Mouse (Mus musculus): Measurements from ENCODE around the gene Cdk2. TPM values are rescaled to one million over a fixed set of nuclear protein-coding genes. Genes with fewer than 3 reads are reported as not detected.

Gene Cdk2
- polyA plus RNA-seq, 1 experiment from 2014 or later: 108 TPM

GRCm38 (mm10) chr10:128665307-128665706, 39.5 kb downstream of the Cdk2 start:
- H3K27ac ChIP-seq: no peak overlapping the region
- 81% methylated on average over 3 of the region's 3 CpGs for WGBS
- no peaks in the 10 kb centered on the region for H3K36me3 ChIP-seq
- H3K4me2 ChIP-seq: no peak overlapping the region
- no peaks in the 10 kb centered on the region for H3K9me3 ChIP-seq
- no peak for ATAC-seq (ENCODE audit: borderline replicate concordance, extremely low read depth, low FRiP score, low TSS enrichment)
- H3K4me1 ChIP-seq: peaks cover 8% of the 10 kb centered on the region; the same call in 1 of the 2 replicates
- no peak overlapping the region for H3K9ac ChIP-seq
- no peaks in the 10 kb centered on the region for H3K27me3 ChIP-seq
- no peak overlapping the region for H3K4me3 ChIP-seq

- no peak for ATAC-seq (ENCODE audit: borderline replicate concordance, extremely low read depth, low FRiP score, low TSS enrichment)
- WGBS: 54% methylated on average over 3 of the region's 3 CpGs
- H3K36me3 ChIP-seq: no peaks in the 10 kb centered on the region
- H3K9me3 ChIP-seq: no peaks in the 10 kb centered on the region
- H3K4me1 ChIP-seq: peaks cover 8% of the 10 kb centered on the region; the same call in 1 of the 2 replicates
- no peak overlapping the region for H3K27ac ChIP-seq
- no peak overlapping the region for H3K4me2 ChIP-seq
- H3K9ac ChIP-seq: no peak overlapping the region
- H3K4me3 ChIP-seq: no peak overlapping the region
- no peaks in the 10 kb centered on the region for H3K27me3 ChIP-seq
These were observed 40.0 kb downstream of the Cdk2 start for GRCm38 (mm10) chr10:128664808-128665207.

- ATAC-seq (ENCODE audit: borderline replicate concordance, extremely low read depth, low FRiP score, low TSS enrichment): no peak
- H3K27ac ChIP-seq: no peak overlapping the region
These were observed 41.2 kb downstream of the Cdk2 start for GRCm38 (mm10) chr10:128663441-128664220.

GRCm38 (mm10) chr10:128662465-128662864, 42.4 kb downstream of the Cdk2 start:
- no peaks in the 10 kb centered on the region for H3K4me1 ChIP-seq
- H3K9ac ChIP-seq: no peak overlapping the region
- H3K4me3 ChIP-seq: no peak overlapping the region
- no peaks in the 10 kb centered on the region for H3K36me3 ChIP-seq
- no peaks in the 10 kb centered on the region for H3K27me3 ChIP-seq
- ATAC-seq (ENCODE audit: borderline replicate concordance, extremely low read depth, low FRiP score, low TSS enrichment): no peak
- no peaks in the 10 kb centered on the region for H3K9me3 ChIP-seq
- H3K27ac ChIP-seq: no peak overlapping the region
- H3K4me2 ChIP-seq: no peak overlapping the region

More at GRCm38 (mm10) chr10:128663441-128664220, 41.2 kb downstream of the Cdk2 start:
- Histone ChIP-seq H3K9me3 (no peaks in the 10 kb centered on the region), H3K9ac (no peak overlapping the region), H3K36me3 (no peaks in the 10 kb centered on the region), H3K27me3 (no peaks in the 10 kb centered on the region), H3K4me3 (no peak overlapping the region), H3K4me2 (no peak overlapping the region), H3K4me1 (peaks cover 4% of the 10 kb centered on the region; the same call in 1 of the 2 replicates)
- 42% methylated on average over 5 of the region's 5 CpGs for WGBS

- no peak overlapping the region for H3K27ac ChIP-seq
- 34% methylated on average over 9 of the region's 9 CpGs for WGBS
- H3K27me3 ChIP-seq: no peaks in the 10 kb centered on the region
- H3K36me3 ChIP-seq: no peaks in the 10 kb centered on the region
- H3K4me3 ChIP-seq: no peak overlapping the region
- H3K4me1 ChIP-seq: no peaks in the 10 kb centered on the region
- no peak overlapping the region for H3K9ac ChIP-seq
- no peaks in the 10 kb centered on the region for H3K9me3 ChIP-seq
- H3K4me2 ChIP-seq: no peak overlapping the region
- ATAC-seq (ENCODE audit: borderline replicate concordance, extremely low read depth, low FRiP score, low TSS enrichment): no peak
These were observed 45.3 kb downstream of the Cdk2 start for GRCm38 (mm10) chr10:128659490-128659889.

GRCm38 (mm10) chr10:128657844-128658243, 47.0 kb downstream of the Cdk2 start:
- ATAC-seq (ENCODE audit: borderline replicate concordance, extremely low read depth, low FRiP score, low TSS enrichment): no peak
- Histone ChIP-seq H3K4me1 (no peaks in the 10 kb centered on the region), H3K4me3 (no peak overlapping the region), H3K9ac (no peak overlapping the region), H3K36me3 (no peaks in the 10 kb centered on the region), H3K27me3 (no peaks in the 10 kb centered on the region), H3K9me3 (no peaks in the 10 kb centered on the region), H3K27ac (no peak overlapping the region), H3K4me2 (no peak overlapping the region)
- WGBS: 43% methylated on average over 9 of the region's 9 CpGs

- WGBS: 72% methylated on average over 1 of the region's 1 CpGs
- Histone ChIP-seq H3K27me3 (no peaks in the 10 kb centered on the region), H3K27ac (no peak overlapping the region), H3K4me3 (no peak overlapping the region), H3K4me2 (no peak overlapping the region), H3K9ac (no peak overlapping the region), H3K4me1 (no peaks in the 10 kb centered on the region), H3K36me3 (no peaks in the 10 kb centered on the region), H3K9me3 (no peaks in the 10 kb centered on the region)
- no peak for ATAC-seq (ENCODE audit: borderline replicate concordance, extremely low read depth, low FRiP score, low TSS enrichment)
These were observed 48.1 kb downstream of the Cdk2 start for GRCm38 (mm10) chr10:128656731-128657130.

- Histone ChIP-seq H3K27ac (peak overlapping the region; percentile 33; the same call in 1 of the 2 replicates), H3K27me3 (no peaks in the 10 kb centered on the region), H3K9me3 (no peaks in the 10 kb centered on the region), H3K4me2 (no peak overlapping the region), H3K9ac (no peak overlapping the region), H3K4me3 (no peak overlapping the region), H3K36me3 (no peaks in the 10 kb centered on the region), H3K4me1 (no peaks in the 10 kb centered on the region)
- ATAC-seq (ENCODE audit: borderline replicate concordance, extremely low read depth, low FRiP score, low TSS enrichment): no peak
- WGBS: 27% methylated on average over 3 of the region's 3 CpGs
These were observed 49.6 kb downstream of the Cdk2 start for GRCm38 (mm10) chr10:128655254-128655653.

- Histone ChIP-seq H3K36me3 (no peaks in the 10 kb centered on the region), H3K4me2 (no peak overlapping the region), H3K9ac (no peak overlapping the region), H3K27ac (no peak overlapping the region), H3K4me1 (no peaks in the 10 kb centered on the region), H3K27me3 (no peaks in the 10 kb centered on the region), H3K9me3 (no peaks in the 10 kb centered on the region), H3K4me3 (no peak overlapping the region)
- ATAC-seq (ENCODE audit: borderline replicate concordance, extremely low read depth, low FRiP score, low TSS enrichment): no peak
- WGBS: 62% methylated on average over 4 of the region's 4 CpGs
These were observed 51.0 kb downstream of the Cdk2 start for GRCm38 (mm10) chr10:128653866-128654265.

Other genes starting within 250 kb of the Cdk2 start
- gene Smarcc2, start 245.8 kb downstream of the Cdk2 start, polyA plus RNA-seq (2015; fragmentation: Nextera tagmentation; extraction: Ambion mirVana): 70.2 and 74.7 TPM in 2 replicates
- 1,477 and 1,532 TPM in 2 replicates for gene Myl6, start 210.9 kb downstream of the Cdk2 start, polyA plus RNA-seq (2015; fragmentation: Nextera tagmentation; extraction: Ambion mirVana)
- gene Myl6b, start 206.3 kb downstream of the Cdk2 start, polyA plus RNA-seq (2015; fragmentation: Nextera tagmentation; extraction: Ambion mirVana): 2.9 and 4.3 TPM in 2 replicates
- 28.8 and 31.5 TPM in 2 replicates for gene Esyt1, start 179.2 kb downstream of the Cdk2 start, polyA plus RNA-seq (2015; fragmentation: Nextera tagmentation; extraction: Ambion mirVana)
- gene Zc3h10, start 157.3 kb downstream of the Cdk2 start, polyA plus RNA-seq (2015; fragmentation: Nextera tagmentation; extraction: Ambion mirVana): 14.6 and 14.9 TPM in 2 replicates
- gene Rpl41, start 155.7 kb downstream of the Cdk2 start, polyA plus RNA-seq (2015; fragmentation: Nextera tagmentation; extraction: Ambion mirVana): 3,783 and 4,172 TPM in 2 replicates
- gene Pa2g4, start 139.0 kb downstream of the Cdk2 start, polyA plus RNA-seq (2015; fragmentation: Nextera tagmentation; extraction: Ambion mirVana): 194 and 200 TPM in 2 replicates
- gene Erbb3, start 115.4 kb downstream of the Cdk2 start, polyA plus RNA-seq (2015; fragmentation: Nextera tagmentation; extraction: Ambion mirVana): 21.3 and 22.9 TPM in 2 replicates
- gene Rps26, start 78.3 kb downstream of the Cdk2 start, polyA plus RNA-seq (2015; fragmentation: Nextera tagmentation; extraction: Ambion mirVana): 711 and 777 TPM in 2 replicates
- gene Ikzf4, start 59.0 kb downstream of the Cdk2 start, polyA plus RNA-seq (2015; fragmentation: Nextera tagmentation; extraction: Ambion mirVana): 1.6 and 2.2 TPM in 2 replicates
- 12.3 and 13.8 TPM in 2 replicates for gene Suox, start 31.0 kb downstream of the Cdk2 start, polyA plus RNA-seq (2015; fragmentation: Nextera tagmentation; extraction: Ambion mirVana)
- 73.8 and 77.8 TPM in 2 replicates for gene Rab5b, start 8.8 kb downstream of the Cdk2 start, polyA plus RNA-seq (2015; fragmentation: Nextera tagmentation; extraction: Ambion mirVana)
- 1.2 and 1.3 TPM in 2 replicates for gene Pmel, start 836 bp downstream of the Cdk2 start, polyA plus RNA-seq (2015; fragmentation: Nextera tagmentation; extraction: Ambion mirVana)
- 9.5 and 10.5 TPM in 2 replicates for gene Dgka, start 39.8 kb upstream of the Cdk2 start, polyA plus RNA-seq (2015; fragmentation: Nextera tagmentation; extraction: Ambion mirVana)
- gene Pym1, start 42.9 kb upstream of the Cdk2 start, polyA plus RNA-seq (2015; fragmentation: Nextera tagmentation; extraction: Ambion mirVana): 37.9 and 39.8 TPM in 2 replicates
- 2.9 and 4.0 TPM in 2 replicates for gene Mmp19, start 85.9 kb upstream of the Cdk2 start, polyA plus RNA-seq (2015; fragmentation: Nextera tagmentation; extraction: Ambion mirVana)
- 50.1 and 55.2 TPM in 2 replicates for gene Dnajc14, start 99.0 kb upstream of the Cdk2 start, polyA plus RNA-seq (2015; fragmentation: Nextera tagmentation; extraction: Ambion mirVana)
- gene Tmem198b, start 99.3 kb upstream of the Cdk2 start, polyA plus RNA-seq (2015; fragmentation: Nextera tagmentation; extraction: Ambion mirVana): 15.8 and 16.6 TPM in 2 replicates
- gene Sarnp, start 112.3 kb upstream of the Cdk2 start, polyA plus RNA-seq (2015; fragmentation: Nextera tagmentation; extraction: Ambion mirVana): 206 and 214 TPM in 2 replicates
- gene Ormdl2, start 116.6 kb upstream of the Cdk2 start, polyA plus RNA-seq (2015; fragmentation: Nextera tagmentation; extraction: Ambion mirVana): 69.2 and 77.7 TPM in 2 replicates
- gene Gdf11, start 186.7 kb upstream of the Cdk2 start, polyA plus RNA-seq (2015; fragmentation: Nextera tagmentation; extraction: Ambion mirVana): 3.7 and 4.8 TPM in 2 replicates
- 552 and 585 TPM in 2 replicates for gene Cd63, start 196.0 kb upstream of the Cdk2 start, polyA plus RNA-seq (2015; fragmentation: Nextera tagmentation; extraction: Ambion mirVana)
- gene Rdh5, start 217.9 kb upstream of the Cdk2 start, polyA plus RNA-seq (2015; fragmentation: Nextera tagmentation; extraction: Ambion mirVana): 12.5 and 17.3 TPM in 2 replicates
- 186 and 195 TPM in 2 replicates for gene Bloc1s1, start 219.0 kb upstream of the Cdk2 start, polyA plus RNA-seq (2015; fragmentation: Nextera tagmentation; extraction: Ambion mirVana)
- gene Itga7, start 228.8 kb upstream of the Cdk2 start, polyA plus RNA-seq (2015; fragmentation: Nextera tagmentation; extraction: Ambion mirVana): 5.0 TPM in 2 replicates